Mouse (Mus musculus) cerebellum, adult 18-20 months (tissue): ENCODE data around the gene Anxa6.
A peak's percentile ranks its signal among the peaks of the same experiment; 100 is the strongest.

Experiments used
- DNase-seq, 2 experiments: peaks; one replicate each; pipeline ENCODE4 v3.0.0; 2021

Anxa6 gene

DNA sequence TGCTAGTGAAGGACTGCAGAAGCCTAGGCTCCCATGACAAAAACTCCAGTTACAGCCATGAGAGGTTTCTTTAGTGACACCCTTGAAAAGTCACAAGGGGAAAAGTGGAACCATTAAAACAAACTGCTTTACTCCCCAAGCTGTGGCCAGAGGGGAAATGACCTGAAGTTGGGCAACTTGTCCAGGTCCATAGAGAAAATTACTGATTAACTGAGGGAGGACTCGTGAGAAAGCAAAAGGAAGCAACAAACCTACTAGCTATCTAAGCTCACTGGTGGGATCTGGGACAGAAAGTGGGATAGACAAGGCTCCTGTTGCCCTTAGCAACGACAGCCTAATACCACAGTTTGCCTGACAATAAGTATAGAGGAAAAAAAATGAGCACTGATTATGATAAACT is 4.7 kb downstream of the Anxa6 start:
- no peak for DNase-seq

DNA sequence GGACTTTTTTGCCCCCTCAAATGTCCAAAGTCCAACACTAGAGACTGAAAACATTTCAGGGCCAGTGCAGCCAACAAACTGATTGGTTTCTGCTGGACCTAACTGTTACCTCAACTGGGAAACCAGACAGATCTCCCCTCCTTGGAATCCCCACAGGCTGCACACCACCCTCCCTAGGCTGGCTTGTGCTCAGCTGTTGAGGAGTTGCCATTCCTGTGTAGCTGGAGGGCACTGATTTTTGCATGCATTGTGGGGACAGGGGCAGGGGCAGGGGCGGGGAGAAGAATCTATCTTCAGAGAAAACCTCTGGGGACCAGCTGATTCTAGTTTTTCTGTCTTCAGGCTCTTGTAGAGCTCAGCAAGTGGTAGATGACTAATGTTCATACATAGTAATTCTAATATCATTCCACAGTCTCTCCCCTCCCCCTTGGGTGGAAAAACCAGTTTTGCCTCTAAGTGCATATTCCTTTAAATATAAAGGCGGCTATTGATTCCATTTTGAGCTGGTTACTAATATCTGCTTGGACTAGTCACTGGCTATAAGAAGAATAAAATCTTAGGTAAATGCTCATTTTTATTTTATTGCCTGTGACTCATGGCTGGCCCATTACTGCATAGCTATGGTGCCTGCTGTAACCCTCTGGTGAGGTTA is 5.9 kb downstream of the Anxa6 start:
- DNase-seq = no peak

DNA sequence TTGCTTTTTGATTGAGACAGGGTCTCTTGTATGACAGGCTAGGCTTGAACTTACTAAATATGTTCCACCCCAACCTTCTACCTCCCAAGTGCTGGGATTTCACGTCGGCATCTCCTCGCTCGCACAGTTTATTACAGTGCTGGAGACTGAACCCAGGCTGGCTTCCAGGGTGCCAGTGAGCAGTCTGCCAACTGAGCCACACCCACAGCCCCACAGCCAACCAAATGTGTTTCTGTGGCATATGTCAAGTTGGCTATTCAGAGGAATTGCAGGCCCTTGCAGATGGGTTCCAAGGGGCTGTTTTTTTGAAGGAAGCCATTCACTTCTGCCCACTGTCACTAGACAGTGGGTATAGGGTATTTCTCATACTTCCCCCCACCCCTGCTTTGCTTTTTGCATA is 7.3 kb downstream of the Anxa6 start:
- DNase-seq = peak; percentile 60 to 72

- no peak for DNase-seq
These were observed 9.7 kb downstream of the Anxa6 start for GRCm38 (mm10) chr11:55023583-55023982.

DNA sequence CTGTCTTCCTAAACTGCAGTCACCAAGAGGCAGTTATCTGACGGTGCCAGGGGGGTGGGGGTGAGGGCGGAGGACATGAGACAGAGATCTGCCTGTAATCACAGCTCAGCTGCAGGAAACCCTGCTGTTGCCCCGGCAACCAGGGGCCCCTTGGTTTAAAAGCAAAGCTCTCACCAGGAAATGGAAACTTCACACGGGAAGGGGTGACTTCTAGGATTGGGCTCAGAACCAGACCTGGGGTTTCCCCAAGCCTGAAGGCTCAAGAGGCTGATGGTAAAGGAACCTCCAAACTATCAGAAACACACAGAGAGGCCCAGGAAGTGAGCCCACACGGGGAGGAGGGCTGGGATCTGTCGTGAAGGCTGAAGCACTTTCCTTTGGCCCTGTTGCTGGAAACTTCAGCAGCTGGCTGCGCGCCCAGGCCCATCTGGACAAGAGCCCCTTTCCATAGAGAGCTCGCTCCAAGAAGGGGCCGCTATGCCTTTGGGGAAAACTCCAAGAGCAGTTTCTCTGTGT is 10.1 kb downstream of the Anxa6 start:
- DNase-seq = peak; percentile 32 to 40

GRCm38 (mm10) chr11:55022508-55022907 is 10.7 kb downstream of the Anxa6 start:
- no peak for DNase-seq

DNA sequence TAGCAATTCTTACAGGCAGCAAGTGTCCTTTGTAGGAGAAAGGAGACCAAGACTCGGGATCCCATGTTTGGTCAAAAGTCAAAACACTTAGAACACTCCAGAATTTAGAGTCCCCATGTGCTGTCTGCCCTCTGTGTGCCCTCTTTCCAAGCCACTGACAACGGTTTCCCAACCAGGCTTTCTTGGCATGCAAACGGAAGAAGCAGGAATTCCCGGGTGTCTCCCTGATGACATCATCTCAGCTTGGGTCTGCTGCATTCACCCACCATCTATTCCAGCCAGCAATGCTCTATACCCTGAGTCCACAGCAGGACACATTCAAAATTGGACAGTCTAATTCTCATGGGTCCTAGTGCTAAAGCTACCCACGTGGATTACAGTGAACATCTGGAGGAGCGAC is 11.4 kb downstream of the Anxa6 start:
- DNase-seq = no peak

- DNase-seq = no peak
These were observed 11.8 kb downstream of the Anxa6 start for GRCm38 (mm10) chr11:55021458-55021857.

DNA sequence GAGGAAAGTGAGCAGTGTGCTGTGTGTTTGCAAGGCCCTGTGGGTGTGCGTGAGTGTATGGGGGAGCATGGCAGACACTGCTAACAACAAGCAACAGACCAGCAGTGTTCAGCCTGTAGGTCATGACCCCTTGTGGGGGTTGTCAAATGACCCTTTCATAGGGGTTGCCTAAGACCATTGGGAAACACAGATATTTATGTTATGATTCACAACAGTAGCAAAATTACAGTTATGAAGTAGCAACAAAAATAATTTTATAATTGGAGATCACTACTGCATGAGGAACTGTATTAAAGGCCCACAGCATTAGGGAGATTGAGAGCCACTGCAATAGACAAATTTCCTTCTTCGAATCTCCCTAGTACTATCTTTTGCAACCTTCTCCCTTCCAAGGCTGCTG is 13.5 kb downstream of the Anxa6 start:
- DNase-seq = no peak

GRCm38 (mm10) chr11:55018034-55018433 is 15.2 kb downstream of the Anxa6 start:
- no peak for DNase-seq

GRCm38 (mm10) chr11:55017201-55017600 is 16.0 kb downstream of the Anxa6 start:
- DNase-seq = no peak

DNA sequence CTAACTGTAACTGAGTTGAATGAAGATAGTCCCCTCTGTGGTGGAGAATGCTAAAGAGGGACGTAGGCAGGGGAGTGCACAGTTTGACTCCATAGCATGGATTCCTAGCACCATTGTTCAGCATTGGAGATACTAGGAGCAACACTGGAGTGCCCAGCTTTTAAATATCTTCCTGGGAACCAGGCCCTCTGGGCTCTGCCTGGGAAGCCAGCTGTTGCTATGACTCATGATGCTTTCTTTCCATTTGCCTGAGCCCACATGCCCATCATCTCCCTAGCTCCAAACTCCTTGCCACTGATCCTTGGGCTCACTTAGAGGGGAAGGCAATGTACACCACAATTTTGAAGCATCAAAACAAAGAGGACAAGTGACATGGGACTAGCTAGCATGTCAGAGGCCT is 16.5 kb downstream of the Anxa6 start:
- DNase-seq = no peak

DNA sequence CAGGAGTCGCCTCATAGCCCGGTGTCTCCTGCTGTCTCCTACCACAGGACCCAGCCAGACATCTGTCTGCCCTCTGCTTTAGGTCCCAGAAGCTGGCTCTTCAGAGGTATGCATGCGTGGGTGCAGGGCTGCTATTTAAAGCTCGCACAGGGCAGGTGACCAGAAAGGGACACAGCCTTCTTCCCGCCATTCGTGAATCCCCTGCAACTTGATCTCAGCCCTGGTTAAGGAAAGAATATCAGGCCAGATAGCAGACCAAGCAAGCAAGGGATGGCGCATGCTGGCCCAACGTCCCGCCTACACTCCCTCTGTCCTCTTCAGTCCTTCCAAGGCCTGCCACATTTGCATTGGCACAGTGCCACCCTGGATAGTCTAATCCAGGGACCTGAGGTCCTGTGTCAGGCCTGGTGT is 17.4 kb downstream of the Anxa6 start:
- DNase-seq = peak; percentile 75 to 83

DNA sequence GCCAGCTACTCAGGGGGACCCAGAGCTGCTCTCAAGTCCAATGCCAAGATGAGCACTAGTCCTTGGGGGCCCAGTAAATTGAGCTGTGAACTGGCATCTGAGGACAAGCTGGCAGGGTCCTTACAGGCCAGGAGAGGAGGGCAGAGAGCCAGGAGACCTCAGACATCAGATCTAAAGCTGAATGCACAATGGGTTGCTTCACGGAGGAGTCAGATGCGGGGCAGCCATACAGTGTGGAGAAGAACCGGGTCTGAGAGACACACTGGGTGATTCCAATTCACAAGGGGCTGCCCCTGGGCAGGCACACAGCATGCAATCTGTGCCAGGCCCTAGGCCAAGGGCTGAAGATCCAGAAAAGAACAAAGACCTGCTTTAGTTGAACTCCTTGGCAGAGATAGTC is 18.0 kb downstream of the Anxa6 start:
- DNase-seq = peak; percentile 20 to 22

- no peak for DNase-seq
These were observed 19.4 kb downstream of the Anxa6 start for GRCm38 (mm10) chr11:55013802-55014201.

GRCm38 (mm10) chr11:55012551-55013521 is 20.4 kb downstream of the Anxa6 start:
- DNase-seq = no peak

DNA sequence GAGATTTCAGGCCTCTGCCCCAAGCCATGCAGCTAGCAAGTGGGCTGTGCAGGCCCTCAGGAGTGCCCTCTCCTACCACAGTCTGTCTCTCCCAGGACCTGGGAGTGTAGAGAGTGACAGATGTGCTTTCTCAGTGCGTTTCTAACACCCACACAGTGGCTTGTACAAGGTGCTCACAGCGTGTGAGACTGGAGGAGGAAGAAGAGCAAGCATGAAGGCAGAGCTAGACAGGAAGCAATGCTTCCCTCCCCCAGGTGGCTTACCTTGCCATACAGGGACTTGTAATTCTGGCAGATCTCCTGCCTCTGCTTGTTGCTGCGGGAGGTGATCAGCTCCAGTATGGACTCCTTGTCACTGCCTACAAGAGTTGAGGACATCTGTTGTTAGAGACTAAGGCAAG is 21.8 kb downstream of the Anxa6 start:
- DNase-seq = no peak

- DNase-seq = no peak
These were observed 25.0 kb downstream of the Anxa6 start for GRCm38 (mm10) chr11:55008230-55008629.

- no peak for DNase-seq
These were observed 27.6 kb downstream of the Anxa6 start for GRCm38 (mm10) chr11:55005684-55006083.

DNA sequence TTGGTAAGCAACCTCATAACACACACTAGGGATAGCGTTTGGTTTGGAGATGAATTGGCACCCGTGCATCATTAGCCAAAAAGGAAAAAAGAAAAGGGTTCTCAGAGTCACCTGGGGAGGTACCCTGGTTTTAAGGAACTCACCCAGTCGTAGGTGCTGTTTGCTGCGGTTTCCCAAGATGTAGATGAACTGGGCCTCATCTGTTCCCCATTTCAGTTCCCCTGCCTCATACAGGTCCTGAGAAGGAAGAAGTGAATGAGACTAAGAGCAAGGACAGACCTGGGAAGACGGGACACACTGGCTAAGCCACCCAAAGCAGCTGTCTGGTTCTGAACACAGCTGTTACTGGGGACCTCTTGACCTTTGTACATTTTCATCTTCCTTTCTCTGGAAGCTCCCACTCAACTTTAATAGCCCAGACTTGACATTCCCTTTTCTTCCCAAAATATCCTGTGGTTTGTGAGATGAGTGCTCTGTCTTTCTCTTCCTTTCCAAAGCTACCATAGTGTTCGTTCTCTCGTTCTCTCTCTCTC is 28.2 kb downstream of the Anxa6 start:
- no peak for DNase-seq

DNA sequence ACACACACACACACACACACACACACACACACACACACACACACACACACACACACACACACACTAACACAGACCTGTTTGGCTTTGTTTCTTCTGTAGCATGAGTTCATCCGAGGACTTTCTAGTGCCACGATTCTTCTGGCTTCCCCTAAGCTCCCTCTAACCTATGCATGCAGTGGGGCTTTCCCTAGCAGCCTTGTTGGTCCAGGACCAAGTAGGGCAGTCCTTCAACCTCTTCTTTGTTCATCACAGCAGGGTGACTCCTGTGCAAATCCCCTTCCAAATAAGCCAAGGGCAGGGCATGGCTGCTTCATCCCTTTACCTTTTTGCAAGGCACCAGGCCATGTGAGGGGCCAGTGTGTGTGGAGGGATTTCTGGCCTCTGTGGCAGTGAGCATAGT is 34.5 kb downstream of the Anxa6 start:
- DNase-seq = no peak

GRCm38 (mm10) chr11:54998284-54998683 is 35.0 kb downstream of the Anxa6 start:
- DNase-seq = peak; percentile 62 to 73

DNA sequence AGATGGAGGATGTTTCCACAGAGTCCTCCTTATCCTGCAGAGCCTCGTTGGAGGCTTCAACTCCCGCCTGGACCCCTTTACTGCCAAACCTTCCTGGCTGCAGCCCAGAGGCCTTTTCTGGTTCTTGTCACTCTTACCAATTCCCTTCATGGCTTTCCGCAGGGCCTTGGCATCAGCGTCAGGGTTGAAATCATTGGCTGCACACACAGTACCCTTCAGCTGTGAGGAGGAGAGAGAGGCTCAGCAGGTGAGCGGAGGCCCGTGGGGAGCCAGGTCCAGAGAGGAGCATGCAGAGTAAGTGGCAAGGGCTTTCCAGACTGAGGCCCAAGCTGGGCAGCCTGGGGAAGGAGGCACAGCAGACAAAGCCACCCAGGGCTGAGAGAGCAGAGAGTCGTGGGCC is 37.1 kb downstream of the Anxa6 start:
- DNase-seq = peak; percentile 59 to 61

- DNase-seq = no peak
These were observed 43.3 kb downstream of the Anxa6 start for GRCm38 (mm10) chr11:54989920-54990319.
